Mouse (Mus musculus) MEL (cell line): ENCODE results near the gene Gm45521. TPM values are rescaled to one million over a fixed set of nuclear protein-coding genes. Genes with fewer than 3 reads are reported as not detected.

Experiments used
- DNase-seq: peaks from one replicate; pipeline ENCODE4 v3.0.0; 2011; ENCODE audit warnings: low read depth, low spot score
- H3K27ac ChIP-seq: 2 replicates; pipeline ENCODE4 v1.5.1; 2012; ENCODE audit warnings: low read depth, mild to moderate bottlenecking, control low read depth, low read length, moderate library complexity; ENCODE audit not compliant: control insufficient read depth
- H3K27me3 ChIP-seq, 2 experiments: fragments of 150-350 bp in 1 of 2; sonication (generic) in 1 of 2; 2 replicates each; pipeline ENCODE4 v1.6.1; 2012; ENCODE audit warnings: low read length in 2 of 2, mild to moderate bottlenecking in 2 of 2, improper control_type of control experiment in 1 of 2, moderate library complexity in 1 of 2; ENCODE audit not compliant: insufficient read depth in 2 of 2, control insufficient read depth in 1 of 2
- H3K36me3 ChIP-seq, 2 experiments: 2 replicates each; pipeline ENCODE4 v1.6.1; 2012 to 2014; ENCODE audit warnings: low read length in 2 of 2, improper control_type of control experiment in 1 of 2, inconsistent platforms in 1 of 2, mild to moderate bottlenecking in 1 of 2; ENCODE audit not compliant: insufficient read depth in 2 of 2, control insufficient read depth in 1 of 2
- H3K4me1 ChIP-seq, 2 experiments: fragments of 150-350 bp in 1 of 2; sonication (generic) in 1 of 2; 2 replicates each; pipeline ENCODE4 v1.6.1; 2012; ENCODE audit warnings: low read length in 2 of 2, improper control_type of control experiment in 1 of 2, mild to moderate bottlenecking in 1 of 2; ENCODE audit not compliant: insufficient read depth in 2 of 2, control insufficient read depth in 1 of 2
- H3K4me3 ChIP-seq, 2 experiments: fragments of 150-350 bp in 1 of 2; sonication (generic) in 1 of 2; 2 replicates each; pipeline ENCODE4 v1.5.1; 2012; ENCODE audit warnings: low read depth in 2 of 2, low read length in 2 of 2, mild to moderate bottlenecking in 2 of 2, moderate library complexity in 2 of 2, control low read depth in 1 of 2, improper control_type of control experiment in 1 of 2; ENCODE audit not compliant: control insufficient read depth in 1 of 2, insufficient read depth in 1 of 2
- H3K79me2 ChIP-seq: 2 replicates; pipeline ENCODE4 v1.6.1; 2012; ENCODE audit warnings: mild to moderate bottlenecking, low read length, moderate library complexity; ENCODE audit not compliant: control insufficient read depth, poor library complexity, insufficient read depth
- H3K9ac ChIP-seq: 2 replicates; pipeline ENCODE4 v1.6.1; 2012; ENCODE audit warnings: low read depth, mild to moderate bottlenecking, control low read depth, low read length, moderate library complexity; ENCODE audit not compliant: control insufficient read depth, poor library complexity, severe bottlenecking
- H3K9me3 ChIP-seq: fragments of 150-350 bp; sonication (generic); replicated peaks from 2 replicates; pipeline ENCODE4 v1.6.1; 2012; ENCODE audit warnings: mild to moderate bottlenecking, low read length, improper control_type of control experiment, moderate library complexity; ENCODE audit not compliant: insufficient read depth
- CHD1 ChIP-seq: IDR thresholded peaks from 2 replicates; pipeline ENCODE4 v1.6.1; 2012; ENCODE audit warnings: low read depth, mild to moderate bottlenecking, inconsistent platforms, low read length, improper control_type of control experiment
- CTCF ChIP-seq, 3 experiments: IDR thresholded peaks in 2 of 3; conservative IDR thresholded peaks in 1 of 3; 2 replicates each; pipeline ENCODE4 v1.5.1; 2011 to 2012; ENCODE audit warnings: low read length in 3 of 3, low read depth in 2 of 3, mild to moderate bottlenecking in 2 of 3, improper control_type of control experiment in 1 of 3, inconsistent platforms in 1 of 3, mixed read lengths in 1 of 3, moderate library complexity in 1 of 3; ENCODE audit not compliant: control insufficient read depth in 1 of 3, insufficient read depth in 1 of 3, poor library complexity in 1 of 3, severe bottlenecking in 1 of 3
- ELF1 ChIP-seq: IDR thresholded peaks from 2 replicates; pipeline ENCODE4 v1.6.1; 2014; ENCODE audit warnings: low read depth, mild to moderate bottlenecking, inconsistent platforms, low read length, improper control_type of control experiment, moderate library complexity
- EP300 ChIP-seq, 2 experiments: IDR thresholded peaks; 2 replicates each; pipeline ENCODE4 v1.6.1; 2011; ENCODE audit warnings: improper control_type of control experiment in 2 of 2, low read length in 2 of 2, low read depth in 1 of 2, mild to moderate bottlenecking in 1 of 2
- ETS1 ChIP-seq: IDR thresholded peaks from 2 replicates; pipeline ENCODE4 v1.6.1; 2012; ENCODE audit warnings: low read depth, mild to moderate bottlenecking, inconsistent platforms, low read length, improper control_type of control experiment, moderate library complexity
- GABPA ChIP-seq: IDR thresholded peaks from 2 replicates; pipeline ENCODE4 v1.6.1; 2012; ENCODE audit warnings: low read depth, mild to moderate bottlenecking, inconsistent platforms, low read length, improper control_type of control experiment, moderate library complexity
- GATA1 ChIP-seq: IDR thresholded peaks from 2 replicates; pipeline ENCODE4 v1.6.1; 2011; ENCODE audit warnings: low read depth, low read length, improper control_type of control experiment
- HCFC1 ChIP-seq: IDR thresholded peaks from 2 replicates; pipeline ENCODE4 v1.6.1; 2012; ENCODE audit warnings: low read depth, mild to moderate bottlenecking, inconsistent platforms, low read length, improper control_type of control experiment, moderate library complexity
- JUND ChIP-seq: IDR thresholded peaks from 2 replicates; pipeline ENCODE4 v1.6.1; 2011; ENCODE audit warnings: low read depth, mild to moderate bottlenecking, improper control_type of control experiment, low read length
- KAT2A ChIP-seq: conservative IDR thresholded peaks from 2 replicates; pipeline ENCODE4 v1.6.1; 2012; ENCODE audit warnings: low read depth, low read length, improper control_type of control experiment, inconsistent platforms
- MAFK ChIP-seq: IDR thresholded peaks from 2 replicates; pipeline ENCODE4 v1.6.1; 2011; ENCODE audit warnings: low read depth, mild to moderate bottlenecking, low read length, improper control_type of control experiment, borderline replicate concordance
- MAZ ChIP-seq: IDR thresholded peaks from 2 replicates; pipeline ENCODE4 v1.6.1; 2012; ENCODE audit warnings: low read depth, mild to moderate bottlenecking, inconsistent platforms, low read length, improper control_type of control experiment
- MEF2A ChIP-seq: IDR thresholded peaks from 2 replicates; pipeline ENCODE4 v1.6.1; 2014; ENCODE audit warnings: low read depth, mild to moderate bottlenecking, inconsistent platforms, low read length, improper control_type of control experiment; ENCODE audit not compliant: poor library complexity, insufficient replicate concordance, severe bottlenecking; ENCODE audit errors: extremely low read depth
- MYC ChIP-seq: IDR thresholded peaks from 2 replicates; pipeline ENCODE4 v1.6.1; 2011; ENCODE audit warnings: low read depth, mild to moderate bottlenecking, low read length, improper control_type of control experiment, moderate library complexity
- NELFE ChIP-seq: IDR thresholded peaks from 2 replicates; pipeline ENCODE4 v1.6.1; 2011; ENCODE audit warnings: low read depth, low read length, improper control_type of control experiment
- POLR2A ChIP-seq, 2 experiments: IDR thresholded peaks; 2 replicates each; pipeline ENCODE4 v1.6.1; 2011 to 2012; ENCODE audit warnings: low read length in 2 of 2, mild to moderate bottlenecking in 2 of 2, control low read depth in 1 of 2, improper control_type of control experiment in 1 of 2, low read depth in 1 of 2, moderate library complexity in 1 of 2; ENCODE audit not compliant: control insufficient read depth in 1 of 2, insufficient read depth in 1 of 2, poor library complexity in 1 of 2
- POLR2AphosphoS5 ChIP-seq: IDR thresholded peaks from 2 replicates; pipeline ENCODE4 v1.6.1; 2012; ENCODE audit warnings: low read depth, borderline replicate concordance, mild to moderate bottlenecking, inconsistent platforms, low read length, moderate library complexity, mixed read lengths
- RAD21 ChIP-seq: IDR thresholded peaks from 2 replicates; pipeline ENCODE4 v1.6.1; 2011; ENCODE audit warnings: mild to moderate bottlenecking, low read depth, low read length, improper control_type of control experiment
- SIN3A ChIP-seq: IDR thresholded peaks from 2 replicates; pipeline ENCODE4 v1.6.1; 2012; ENCODE audit warnings: low read length, improper control_type of control experiment, inconsistent platforms
- SMC3 ChIP-seq: IDR thresholded peaks from 2 replicates; pipeline ENCODE4 v1.6.1; 2011; ENCODE audit warnings: low read depth, low read length, improper control_type of control experiment
- TBP ChIP-seq: IDR thresholded peaks from 2 replicates; pipeline ENCODE4 v1.8.0; 2011; ENCODE audit warnings: low read depth, low read length, improper control_type of control experiment
- TCF12 ChIP-seq: IDR thresholded peaks from 2 replicates; pipeline ENCODE4 v1.6.1; 2014; ENCODE audit warnings: low read depth, mild to moderate bottlenecking, inconsistent platforms, low read length, improper control_type of control experiment, moderate library complexity
- UBTF ChIP-seq: IDR thresholded peaks from 2 replicates; pipeline ENCODE4 v1.6.1; 2012; ENCODE audit warnings: low read depth, mild to moderate bottlenecking, inconsistent platforms, low read length, improper control_type of control experiment, moderate library complexity, borderline replicate concordance; ENCODE audit not compliant: insufficient read depth
- USF1 ChIP-seq: IDR thresholded peaks from 2 replicates; pipeline ENCODE4 v1.6.1; 2014; ENCODE audit warnings: low read depth, mild to moderate bottlenecking, inconsistent platforms, low read length, improper control_type of control experiment, moderate library complexity
- ZC3H11A ChIP-seq: IDR thresholded peaks from 2 replicates; pipeline ENCODE4 v1.6.1; 2012; ENCODE audit warnings: low read depth, mild to moderate bottlenecking, inconsistent platforms, low read length, improper control_type of control experiment
- ZKSCAN1 ChIP-seq: IDR thresholded peaks from 2 replicates; pipeline ENCODE4 v1.6.1; 2012; ENCODE audit warnings: low read depth, mild to moderate bottlenecking, inconsistent platforms, low read length, improper control_type of control experiment, moderate library complexity
- ZMIZ1 ChIP-seq: IDR thresholded peaks from 2 replicates; pipeline ENCODE4 v1.6.1; 2012; ENCODE audit warnings: low read depth, mild to moderate bottlenecking, inconsistent platforms, low read length, improper control_type of control experiment, moderate library complexity
- ZNF384 ChIP-seq: IDR thresholded peaks from 2 replicates; pipeline ENCODE4 v1.6.1; 2012; ENCODE audit warnings: low read depth, mild to moderate bottlenecking, inconsistent platforms, low read length, improper control_type of control experiment
- polyA plus RNA-seq, 2 experiments: library from polyadenylated mRNA; stranded (reverse) in 1 of 2; unstranded in 1 of 2; fragments of >175 nt in 1 of 2; fragments of >200 nt in 1 of 2; gene quantifications; 2 replicates each; pipeline versions ENCODE4 v1.2.1 to v1.2.4; 2012; ENCODE audit warnings: low replicate concordance in 2 of 2, low read depth in 1 of 2; ENCODE audit not compliant: insufficient read length in 2 of 2, insufficient read depth in 1 of 2, missing spikeins in 1 of 2
- total RNA-seq: library from RNA; depleted of rRNA; stranded (reverse); fragments of 300-350 nt; gene quantifications from 2 replicates; pipeline ENCODE4 v1.2.3, GENCODE M21; 2012

The Gm45521 gene
- total and polyA plus RNA-seq, 3 experiments: not detected

DNA sequence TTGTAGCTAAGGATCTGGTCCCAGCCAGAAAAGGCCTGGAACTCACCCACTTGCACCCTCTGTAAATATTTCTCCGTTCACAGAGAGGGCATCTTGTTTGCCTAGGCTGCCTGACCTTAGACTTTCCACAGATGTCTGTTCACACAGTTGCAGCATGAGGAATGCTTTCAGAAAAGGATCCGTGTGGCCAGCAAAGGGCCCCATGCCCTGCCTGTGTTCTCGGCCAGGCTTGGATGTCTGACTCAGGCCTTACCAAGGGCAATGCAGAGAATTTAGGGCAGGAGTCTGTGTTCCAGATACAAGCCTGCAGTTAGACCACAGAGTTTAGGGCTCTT lies 13.3 kb upstream of the Gm45521 start:
- no peaks in the 10 kb centered on the region for H3K36me3 ChIP-seq

DNA sequence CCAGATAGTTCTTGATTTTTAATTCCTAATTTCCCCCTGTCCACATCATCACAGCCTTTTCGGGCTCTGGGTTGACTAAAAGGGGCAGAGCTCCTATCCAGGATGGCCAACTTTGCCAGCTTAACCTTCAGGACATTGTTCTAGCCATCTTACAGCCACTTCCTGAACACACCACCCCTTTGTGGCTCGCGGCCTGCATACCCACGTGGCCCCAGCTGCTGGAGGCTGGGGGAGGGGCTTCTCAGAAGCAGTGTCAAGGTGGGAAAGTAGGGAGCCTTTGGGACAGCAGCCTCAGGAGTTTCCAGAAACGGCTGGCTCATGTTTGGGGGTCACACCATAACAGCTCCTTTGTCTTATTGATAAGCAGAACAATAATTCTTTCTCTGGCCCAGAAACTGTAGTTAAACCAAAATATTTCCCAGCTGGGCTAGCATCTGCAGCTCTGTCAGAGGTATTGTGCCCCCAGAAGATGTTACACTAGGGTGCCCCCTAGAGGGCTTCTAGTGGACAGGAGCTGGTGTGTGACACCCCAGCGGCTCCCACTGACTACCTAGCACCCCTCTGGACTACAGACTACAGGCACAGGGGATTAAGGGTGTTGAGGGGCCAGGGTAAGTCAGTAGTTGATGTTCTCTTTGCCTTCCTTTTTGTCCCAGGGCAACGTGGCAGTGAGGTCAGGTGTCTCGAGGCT lies 12.6 kb upstream of the Gm45521 start:
- Histone ChIP-seq H3K4me1 (no peaks in the 10 kb centered on the region), H3K9me3 (no peaks in the 10 kb centered on the region), H3K79me2 (no peaks in the 10 kb centered on the region), H3K27ac (no peak overlapping the region), H3K9ac (no peak overlapping the region), H3K27me3 (no peaks in the 10 kb centered on the region), H3K36me3 (no peaks in the 10 kb centered on the region), H3K4me3 (no peak overlapping the region)
- peak; percentile 12 for DNase-seq
- TF ChIP-seq MYC: no peak
- TF ChIP-seq SMC3: peak; percentile 47
- TF ChIP-seq MAZ: no peak
- TF ChIP-seq TBP: no peak
- no peak for TF ChIP-seq ZKSCAN1
- no peak for TF ChIP-seq NELFE
- no peak for TF ChIP-seq CHD1
- TF ChIP-seq JUND: no peak
- no peak for TF ChIP-seq ELF1
- no peak for TF ChIP-seq GATA1
- TF ChIP-seq TCF12: no peak
- no peak for TF ChIP-seq MEF2A
- peak in 2 of 3 experiments; percentile 47 to 50; a peak in 4 of 6 replicates for TF ChIP-seq CTCF (IDR thresholded peaks at IDR 0.05 in 2 of 3, conservative IDR thresholded peaks at IDR 0.05 in 1 of 3; ENCODE audit: control insufficient read depth in 1 of 3, insufficient read depth in 1 of 3, low read depth in 2 of 3, low read length in 3 of 3, poor library complexity in 1 of 3, severe bottlenecking in 1 of 3)
- no peak for TF ChIP-seq SIN3A
- TF ChIP-seq MAFK: no peak
- TF ChIP-seq ZC3H11A: peak; percentile 51
- no peak for TF ChIP-seq POLR2A (IDR thresholded peaks at IDR 0.05; ENCODE audit: control insufficient read depth in 1 of 2, insufficient read depth in 1 of 2, low read depth in 1 of 2, low read length in 2 of 2, poor library complexity in 1 of 2)
- no peak for TF ChIP-seq ZMIZ1
- TF ChIP-seq KAT2A: no peak
- TF ChIP-seq EP300 (IDR thresholded peaks at IDR 0.05; ENCODE audit: low read depth in 1 of 2, low read length in 2 of 2): no peak
- TF ChIP-seq RAD21: peak; percentile 47
- TF ChIP-seq HCFC1: no peak
- TF ChIP-seq ZNF384: no peak
- no peak for TF ChIP-seq UBTF
- TF ChIP-seq ETS1: no peak
- TF ChIP-seq USF1: 0 out of 2 replicates have a peak, but pooled peaks have one; percentile 29

More for the DNA sequence above, 13.3 kb upstream of the Gm45521 start:
- Histone ChIP-seq H3K4me3 (no peak overlapping the region), H3K9ac (no peak overlapping the region), H3K4me1 (no peaks in the 10 kb centered on the region), H3K27ac (no peak overlapping the region), H3K27me3 (no peaks in the 10 kb centered on the region), H3K79me2 (no peaks in the 10 kb centered on the region), H3K9me3 (no peaks in the 10 kb centered on the region)
- TF ChIP-seq GABPA (no peak), KAT2A (no peak), POLR2AphosphoS5 (no peak), RAD21 (no peak), JUND (no peak)
- no peak for DNase-seq
